Mouse (Mus musculus) intestine, embryonic 14.5 days (tissue): ENCODE results near the gene Gm45062. TPM values are rescaled to one million over a fixed set of nuclear protein-coding genes. Genes with fewer than 3 reads are reported as not detected.

ENCODE experiments used
- ATAC-seq: fragments of 200-750 bp; cut with Nextera tagmentation; replicated peaks from 2 replicates; pipeline ENCODE4 v1.8.0; 2017; ENCODE audit warnings: low read depth, moderate number of reproducible peaks, moderate TSS enrichment, moderate library complexity; ENCODE audit not compliant: low FRiP score, low TSS enrichment
- DNase-seq: peaks from one replicate; pipeline ENCODE4 v3.0.0-alpha.2; 2018; ENCODE audit warnings: low spot score
- H3K27ac ChIP-seq: fragments of 300-500 bp; sonication (generic); 2 replicates; pipeline ENCODE4 v1.5.1; 2014; ENCODE audit warnings: low read depth, mild to moderate bottlenecking, control low read depth
- H3K27me3 ChIP-seq: fragments of 300-500 bp; sonication (generic); replicated peaks from 2 replicates; pipeline ENCODE4 v1.6.1; 2014; ENCODE audit warnings: low read length, control low read depth; ENCODE audit not compliant: control insufficient read depth, insufficient read depth
- H3K36me3 ChIP-seq: fragments of 300-500 bp; sonication (generic); 2 replicates; pipeline ENCODE4 v1.6.1; 2014; ENCODE audit warnings: low read length, control low read depth; ENCODE audit not compliant: control insufficient read depth, insufficient read depth
- H3K4me1 ChIP-seq: fragments of 300-500 bp; sonication (generic); replicated peaks from 2 replicates; pipeline ENCODE4 v1.6.1; 2014; ENCODE audit warnings: low read length, control low read depth, mixed read lengths; ENCODE audit not compliant: control insufficient read depth, insufficient read depth
- H3K4me2 ChIP-seq: fragments of 300-500 bp; sonication (generic); 2 replicates; pipeline ENCODE4 v1.6.1; 2014; ENCODE audit warnings: low read length
- H3K4me3 ChIP-seq: fragments of 300-500 bp; sonication (generic); 2 replicates; pipeline ENCODE4 v1.5.1; 2014; ENCODE audit warnings: low read depth, low read length, control low read depth, mixed read lengths
- H3K9ac ChIP-seq: fragments of 300-500 bp; sonication (generic); 2 replicates; pipeline ENCODE4 v1.6.1; 2014; ENCODE audit warnings: mild to moderate bottlenecking, low read length
- H3K9me3 ChIP-seq: fragments of 300-500 bp; sonication (generic); 2 replicates; pipeline ENCODE4 v1.6.1; 2016; ENCODE audit warnings: low read length, control low read depth; ENCODE audit not compliant: control insufficient read depth
- WGBS: fragments of 180-500 bp; shearing (Covaris S2); extraction: QIAGEN DNeasy Blood & Tissue Kit; methylation state at CpG from one replicate; pipeline ENCODE4 v1.1.7; 2014; 5-methylcytosine and 5-hydroxymethylcytosine counted together
- polyA plus RNA-seq: library from polyadenylated mRNA; unstranded; fragments of >200 nt; fragmentation: Nextera tagmentation; extraction: Ambion mirVana; gene quantifications from 2 replicates; pipeline ENCODE4 v1.2.1, GENCODE M21; 2014

Gm45062 gene
- polyA plus RNA-seq, 1 experiment from 2014 or later = 8.6 TPM

DNA sequence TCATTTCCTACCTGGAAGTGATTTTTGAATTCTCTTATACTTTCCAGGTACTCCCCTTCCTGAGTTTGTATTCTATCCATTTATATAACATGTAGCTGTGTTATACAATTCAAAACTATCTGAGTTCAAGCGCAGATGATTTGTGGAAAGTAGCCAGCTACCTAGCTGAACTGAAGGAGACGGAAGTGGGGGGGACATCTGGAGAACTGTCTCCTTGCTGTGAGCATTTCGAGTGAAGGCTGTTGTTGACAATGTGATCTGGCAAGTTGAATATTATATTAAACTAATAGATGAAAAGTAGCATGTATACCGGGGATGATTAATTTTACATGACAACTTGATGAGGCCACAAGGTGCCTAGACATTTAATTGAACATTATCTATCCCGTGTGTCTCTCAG is 196.3 kb downstream of the Gm45062 start:
- H3K4me1 ChIP-seq = no peaks in the 10 kb centered on the region
- 89% methylated on average over 5 of the region's 5 CpGs for WGBS
- no peak for ATAC-seq
- H3K4me2 ChIP-seq = no peak overlapping the region
- no peak overlapping the region for H3K9ac ChIP-seq
- no peak overlapping the region for H3K4me3 ChIP-seq
- H3K9me3 ChIP-seq = no peaks in the 10 kb centered on the region
- H3K36me3 ChIP-seq = no peaks in the 10 kb centered on the region
- no peaks in the 10 kb centered on the region for H3K27me3 ChIP-seq
- no peak for DNase-seq
- no peak overlapping the region for H3K27ac ChIP-seq

DNA sequence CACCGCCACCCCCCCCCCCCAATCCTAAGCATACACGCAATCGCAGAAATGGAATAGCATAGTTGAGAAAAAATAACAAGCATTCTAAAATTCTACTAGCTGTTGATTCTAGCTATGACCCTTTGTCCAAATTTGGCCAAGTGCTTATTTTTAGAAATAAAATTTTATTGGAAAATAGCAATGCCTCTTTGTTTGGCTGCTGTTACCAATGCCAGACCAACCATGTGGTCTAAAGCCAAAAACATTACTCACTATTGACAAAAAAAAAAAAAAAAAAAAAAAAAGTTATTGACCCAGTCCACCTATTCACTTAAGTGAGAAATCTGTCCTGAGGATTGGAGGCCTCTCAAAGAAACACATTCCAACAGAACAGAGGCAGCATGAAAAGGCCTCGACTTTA is 199.3 kb downstream of the Gm45062 start:
- H3K4me2 ChIP-seq = no peak overlapping the region
- DNase-seq = no peak
- no peak overlapping the region for H3K27ac ChIP-seq
- no peaks in the 10 kb centered on the region for H3K27me3 ChIP-seq
- H3K4me1 ChIP-seq = no peaks in the 10 kb centered on the region
- no peaks in the 10 kb centered on the region for H3K9me3 ChIP-seq
- no peak overlapping the region for H3K9ac ChIP-seq
- no peak for ATAC-seq
- no peaks in the 10 kb centered on the region for H3K36me3 ChIP-seq
- WGBS = 91% methylated on average over 4 of the region's 4 CpGs
- no peak overlapping the region for H3K4me3 ChIP-seq

DNA sequence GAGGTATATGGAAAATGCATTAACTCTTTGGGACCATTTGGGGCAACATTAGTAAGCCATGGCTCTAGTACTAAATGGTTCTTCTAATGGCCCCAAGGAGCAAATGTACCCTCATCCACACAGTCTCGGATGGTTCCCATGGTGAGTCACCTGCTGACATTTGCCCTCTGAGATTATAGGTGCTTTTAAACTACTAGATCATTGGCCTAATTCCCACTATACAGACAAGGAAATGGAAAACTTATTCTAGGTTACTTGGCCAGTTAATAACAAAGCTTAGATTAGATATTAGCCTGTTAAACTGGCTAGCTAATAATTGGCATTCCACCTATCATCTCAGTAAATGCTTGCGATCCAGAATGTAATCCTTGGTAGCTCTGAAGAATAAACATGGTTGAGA is 203.2 kb downstream of the Gm45062 start:
- H3K9me3 ChIP-seq = no peaks in the 10 kb centered on the region
- no peak overlapping the region for H3K4me2 ChIP-seq
- no peaks in the 10 kb centered on the region for H3K27me3 ChIP-seq
- no peak overlapping the region for H3K4me3 ChIP-seq
- H3K9ac ChIP-seq = no peak overlapping the region
- no peaks in the 10 kb centered on the region for H3K36me3 ChIP-seq
- no peaks in the 10 kb centered on the region for H3K4me1 ChIP-seq
- ATAC-seq (no peak), DNase-seq (no peak)
- H3K27ac ChIP-seq = no peak overlapping the region
- 83% methylated on average over 2 of the region's 2 CpGs for WGBS

DNA sequence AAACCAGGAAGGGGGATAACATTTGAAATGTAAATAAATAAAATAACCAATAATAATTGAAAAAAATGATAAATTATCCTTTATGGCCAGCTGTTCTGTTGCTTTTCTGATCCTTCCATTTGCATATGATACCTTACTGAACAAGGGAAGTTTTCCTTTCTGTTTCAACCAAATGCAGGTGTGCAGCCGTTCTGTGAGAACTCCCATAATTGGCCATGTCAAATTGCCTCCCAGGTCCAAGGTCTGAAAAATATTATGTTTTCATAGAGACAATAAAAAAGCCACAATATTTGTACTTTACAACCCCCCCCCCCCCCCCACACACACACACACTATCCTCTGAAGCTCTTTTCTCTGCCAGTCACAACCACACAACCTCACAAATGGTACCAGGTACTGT is 206.1 kb downstream of the Gm45062 start:
- H3K9me3 ChIP-seq = no peaks in the 10 kb centered on the region
- no peaks in the 10 kb centered on the region for H3K36me3 ChIP-seq
- H3K4me3 ChIP-seq = no peak overlapping the region
- H3K4me1 ChIP-seq = no peaks in the 10 kb centered on the region
- no peak overlapping the region for H3K27ac ChIP-seq
- 63% methylated on average over 1 of the region's 1 CpGs for WGBS
- no peak overlapping the region for H3K4me2 ChIP-seq
- H3K27me3 ChIP-seq = no peaks in the 10 kb centered on the region
- DNase-seq (no peak), ATAC-seq (0 out of 2 replicates have a peak, but pooled peaks have one; percentile 49)
- no peak overlapping the region for H3K9ac ChIP-seq

DNA sequence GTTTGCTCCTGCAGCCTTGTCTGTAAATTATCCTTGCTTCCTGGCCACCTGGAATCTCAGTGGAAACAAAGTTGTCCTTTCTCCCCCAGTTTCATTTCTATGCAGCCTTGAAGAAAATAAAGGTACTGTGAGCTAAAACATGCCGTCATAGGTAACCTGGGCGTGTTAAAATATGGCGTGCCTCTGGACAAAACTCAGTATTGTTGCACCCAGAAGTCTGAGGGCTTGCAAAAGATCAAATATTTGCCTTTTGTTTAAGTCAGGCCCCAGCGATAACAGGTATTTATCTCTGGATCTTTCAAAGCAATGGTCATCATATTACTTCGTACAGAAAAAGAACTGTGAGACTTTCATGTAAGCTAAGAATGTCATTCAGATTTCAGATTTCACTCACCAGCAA is 206.7 kb downstream of the Gm45062 start:
- H3K4me1 ChIP-seq = no peaks in the 10 kb centered on the region
- H3K4me2 ChIP-seq = no peak overlapping the region
- no peaks in the 10 kb centered on the region for H3K27me3 ChIP-seq
- WGBS = 57% methylated on average over 5 of the region's 5 CpGs
- ATAC-seq = no peak
- no peak for DNase-seq
- no peak overlapping the region for H3K9ac ChIP-seq
- H3K9me3 ChIP-seq = no peaks in the 10 kb centered on the region
- no peaks in the 10 kb centered on the region for H3K36me3 ChIP-seq
- H3K27ac ChIP-seq = no peak overlapping the region
- no peak overlapping the region for H3K4me3 ChIP-seq

- WGBS = 85% methylated on average over 10 of the region's 10 CpGs
- H3K9ac ChIP-seq = no peak overlapping the region
- no peak overlapping the region for H3K27ac ChIP-seq
- DNase-seq (no peak), ATAC-seq (no peak)
- H3K4me2 ChIP-seq = no peak overlapping the region
- H3K9me3 ChIP-seq = no peaks in the 10 kb centered on the region
- no peak overlapping the region for H3K4me3 ChIP-seq
- H3K4me1 ChIP-seq = no peaks in the 10 kb centered on the region
- no peaks in the 10 kb centered on the region for H3K36me3 ChIP-seq
- H3K27me3 ChIP-seq = no peaks in the 10 kb centered on the region
These were observed 208.6 kb downstream of the Gm45062 start for GRCm38 (mm10) chr6:8467667-8468337.

- Histone ChIP-seq H3K27me3 (no peaks in the 10 kb centered on the region), H3K4me2 (no peak overlapping the region), H3K9ac (no peak overlapping the region), H3K36me3 (no peaks in the 10 kb centered on the region), H3K4me1 (peaks cover 8% of the 10 kb centered on the region; the same call in 1 of the 2 replicates), H3K4me3 (no peak overlapping the region), H3K27ac (no peak overlapping the region), H3K9me3 (no peaks in the 10 kb centered on the region)
- 84% methylated on average over 3 of the region's 3 CpGs for WGBS
- ATAC-seq = no peak
- no peak for DNase-seq
These were observed 210.7 kb downstream of the Gm45062 start for GRCm38 (mm10) chr6:8469918-8470317.

GRCm38 (mm10) chr6:8472125-8472524 is 212.9 kb downstream of the Gm45062 start:
- 89% methylated on average over 3 of the region's 3 CpGs for WGBS
- Histone ChIP-seq H3K9ac (no peak overlapping the region), H3K4me2 (no peak overlapping the region), H3K27me3 (no peaks in the 10 kb centered on the region), H3K4me1 (peaks cover 8% of the 10 kb centered on the region; the same call in 1 of the 2 replicates), H3K27ac (no peak overlapping the region), H3K9me3 (no peaks in the 10 kb centered on the region), H3K4me3 (no peak overlapping the region), H3K36me3 (no peaks in the 10 kb centered on the region)
- ATAC-seq (no peak), DNase-seq (no peak)

DNA sequence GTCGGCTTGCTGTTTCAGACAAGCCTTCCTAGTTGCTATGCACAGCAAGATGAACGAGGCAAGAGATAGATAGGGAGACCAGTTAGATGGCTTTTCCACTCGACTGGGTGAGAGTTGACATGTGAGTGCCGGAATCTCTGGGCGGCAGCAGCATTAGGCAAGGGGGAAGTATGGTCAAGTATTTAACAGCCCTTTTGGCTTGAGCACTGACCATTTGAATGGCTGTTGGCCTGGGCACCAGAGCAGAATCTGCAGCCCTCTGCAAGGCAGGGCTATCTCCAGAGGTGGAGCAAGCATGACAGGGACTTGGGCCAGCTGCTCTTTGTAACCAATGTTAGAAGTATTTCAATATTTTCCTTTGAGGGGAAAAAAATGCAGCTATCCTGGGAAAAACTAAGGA is 213.7 kb downstream of the Gm45062 start:
- ATAC-seq (no peak), DNase-seq (no peak)
- Histone ChIP-seq H3K4me1 (peaks cover 8% of the 10 kb centered on the region; the same call in 1 of the 2 replicates), H3K27ac (peak overlapping the region; percentile 10; the same call in 1 of the 2 replicates), H3K36me3 (no peaks in the 10 kb centered on the region), H3K9me3 (no peaks in the 10 kb centered on the region), H3K4me2 (no peak overlapping the region), H3K27me3 (no peaks in the 10 kb centered on the region), H3K9ac (no peak overlapping the region), H3K4me3 (no peak overlapping the region)
- WGBS = 44% methylated on average over 5 of the region's 5 CpGs
